Comparison of ENCODE assay signal across 15 mouse cellular contexts in the genomic region with DNA sequence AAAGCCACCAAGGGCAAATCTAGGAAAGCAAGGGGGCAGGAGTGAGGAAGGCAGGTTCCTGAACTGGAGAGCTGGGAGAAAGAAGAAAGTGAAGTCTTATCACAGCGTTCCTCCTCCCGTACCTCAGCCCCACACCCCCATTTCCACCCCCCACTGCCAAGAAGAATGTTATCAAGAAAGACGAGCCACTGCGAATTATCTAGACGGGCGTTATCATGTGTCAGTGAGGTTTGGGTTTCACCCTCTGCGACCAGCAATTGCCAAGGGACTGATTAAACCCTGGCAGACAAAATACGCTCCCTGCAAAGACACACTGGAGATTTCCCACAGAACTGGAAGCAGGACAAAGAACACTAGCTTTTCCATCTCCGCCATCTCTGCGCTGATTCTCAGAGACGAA. TPM values are rescaled to one million over a fixed set of nuclear protein-coding genes. Genes with fewer than 3 reads are reported as not detected.
A peak's percentile ranks its signal among the peaks of the same experiment; 100 is the strongest.
DNase-seq lines count a peak whose midpoint lies in the region; ATAC-seq and TF ChIP-seq lines count a peak whose summit lies in the region.
"Had no signal": no experiment of that assay in that cellular context is flagged by ENCODE, and none has a peak within 500 bp of the region (broad histone marks: within the 10 kb centered on the region; RNA-seq: fewer than 3 reads in every experiment).

No protein-coding gene starts in this region.

- peaks cover 26% of the 10 kb centered on the region for H3K36me3 ChIP-seq in forebrain, embryonic 13.5 days (ENCODE audit: poor library complexity, severe bottlenecking)
- H3K36me3 ChIP-seq in forebrain, embryonic 10.5 days (replicated peaks), result peaks cover 34% of the 10 kb centered on the region
- peaks cover 13% of the 10 kb centered on the region for H3K36me3 ChIP-seq in hindbrain, embryonic 12.5 days
- peaks cover 11% of the 10 kb centered on the region for H3K36me3 ChIP-seq in hindbrain, embryonic 16.5 days (ENCODE audit: control insufficient read depth, insufficient read depth, low read length)
- peaks cover 9% of the 10 kb centered on the region; the same call in 1 of the 2 replicates for H3K36me3 ChIP-seq in midbrain, embryonic 15.5 days (replicated peaks)
- H3K36me3 ChIP-seq in kidney, adult 2 months (ENCODE audit: control insufficient read depth, insufficient read depth, low read length), result peaks cover 2% of the 10 kb centered on the region; the same call in 1 of the 2 replicates

- ATAC-seq in forebrain, embryonic 13.5 days, result no peak
- ATAC-seq in hindbrain, embryonic 12.5 days (ENCODE audit: low FRiP score), result no peak
- no peak for ATAC-seq in hindbrain, embryonic 16.5 days
- peak; percentile 28; the same call in 1 of the 2 replicates for ATAC-seq in midbrain, embryonic 15.5 days (replicated peaks)

- peak overlapping the region; percentile 55; the same call in 1 of the 2 replicates for H3K27ac ChIP-seq in forebrain, embryonic 13.5 days
- H3K27ac ChIP-seq in forebrain, embryonic 10.5 days, result no peak overlapping the region
- peak overlapping the region; percentile 60 for H3K27ac ChIP-seq in hindbrain, embryonic 12.5 days
- H3K27ac ChIP-seq in hindbrain, embryonic 16.5 days (ENCODE audit: low read depth, low read length), result no peak overlapping the region
- peak overlapping the region; percentile 47; the same call in 1 of the 2 replicates for H3K27ac ChIP-seq in midbrain, embryonic 15.5 days
- no peak overlapping the region for H3K27ac ChIP-seq in kidney, adult 2 months (ENCODE audit: insufficient read depth, low read depth, low read length)
- H3K27ac ChIP-seq: heart, adult 2 months; kidney, postnatal 0 days; neural tube, embryonic 12.5 days had no signal

- TF ChIP-seq CTCF in kidney, adult 2 months (conservative IDR thresholded peaks at IDR 0.05; ENCODE audit: insufficient read depth, insufficient read length, low read depth, low read length), result no peak

- no peak overlapping the region for H3K4me3 ChIP-seq in forebrain, embryonic 13.5 days
- H3K4me3 ChIP-seq in forebrain, embryonic 10.5 days, result no peak overlapping the region
- no peak overlapping the region for H3K4me3 ChIP-seq in hindbrain, embryonic 12.5 days
- H3K4me3 ChIP-seq in hindbrain, embryonic 16.5 days (ENCODE audit: low read length), result no peak overlapping the region
- no peak overlapping the region for H3K4me3 ChIP-seq in midbrain, embryonic 15.5 days
- no peak overlapping the region for H3K4me3 ChIP-seq in kidney, adult 2 months (ENCODE audit: insufficient read depth, low read depth, low read length)
- H3K4me3 ChIP-seq: heart, adult 2 months; neural tube, embryonic 12.5 days had no signal

- no peak overlapping the region for H3K4me2 ChIP-seq in forebrain, embryonic 13.5 days
- H3K4me2 ChIP-seq in hindbrain, embryonic 12.5 days (replicated peaks), result no peak overlapping the region
- H3K4me2 ChIP-seq in hindbrain, embryonic 16.5 days (ENCODE audit: low read length), result no peak overlapping the region
- H3K4me2 ChIP-seq in midbrain, embryonic 15.5 days, result no peak overlapping the region
- H3K4me2 ChIP-seq: neural tube, embryonic 12.5 days had no signal

- 71% methylated on average over 11 of the region's 11 CpGs for WGBS in forebrain, embryonic 13.5 days
- WGBS in forebrain, embryonic 10.5 days, result 72% methylated on average over 11 of the region's 11 CpGs
- 55% methylated on average over 11 of the region's 11 CpGs for WGBS in hindbrain, embryonic 12.5 days
- WGBS in hindbrain, embryonic 16.5 days, result 59% methylated on average over 11 of the region's 11 CpGs
- 34% methylated on average over 11 of the region's 11 CpGs for WGBS in midbrain, embryonic 15.5 days
- 66% methylated on average over 11 of the region's 11 CpGs for WGBS in kidney, adult 2 months

- peaks cover 15% of the 10 kb centered on the region for H3K4me1 ChIP-seq in forebrain, embryonic 13.5 days
- H3K4me1 ChIP-seq in forebrain, embryonic 10.5 days, result peaks cover 7% of the 10 kb centered on the region; the same call in 1 of the 2 replicates
- H3K4me1 ChIP-seq in hindbrain, embryonic 12.5 days, result peaks cover 8% of the 10 kb centered on the region
- H3K4me1 ChIP-seq in hindbrain, embryonic 16.5 days (ENCODE audit: control insufficient read depth, insufficient read depth, low read depth, low read length), result no peaks in the 10 kb centered on the region
- 0 out of 2 replicates have a peak, but pooled peaks cover 11% of the 10 kb centered on the region for H3K4me1 ChIP-seq in midbrain, embryonic 15.5 days
- H3K4me1 ChIP-seq in kidney, adult 2 months (ENCODE audit: control insufficient read depth, insufficient read depth, low read length), result no peaks in the 10 kb centered on the region

- H3K9me3 ChIP-seq in forebrain, embryonic 13.5 days (replicated peaks), result no peaks in the 10 kb centered on the region
- H3K9me3 ChIP-seq in forebrain, embryonic 10.5 days, result no peaks in the 10 kb centered on the region
- H3K9me3 ChIP-seq in hindbrain, embryonic 12.5 days (replicated peaks), result no peaks in the 10 kb centered on the region
- H3K9me3 ChIP-seq in hindbrain, embryonic 16.5 days (ENCODE audit: control insufficient read depth, low read length), result no peaks in the 10 kb centered on the region
- H3K9me3 ChIP-seq in midbrain, embryonic 15.5 days, result no peaks in the 10 kb centered on the region
- H3K9me3 ChIP-seq: neural tube, embryonic 12.5 days had no signal

- no peak for DNase-seq in forebrain, embryonic 10.5 days (ENCODE audit: extremely low spot score, low spot score)
- peak; percentile 59 for DNase-seq in ovary, adult 18-20 months (ENCODE audit: low spot score)
- DNase-seq in ovary, postnatal 10 days (ENCODE audit: low spot score), result no peak
- DNase-seq in kidney, adult 2 months, result no peak
- DNase-seq: adrenal gland, adult 8-10 months; cerebellum, postnatal 25 days; heart, adult 2 months; layer of hippocampus, adult 9-11 months; right cerebral cortex, adult 18-20 months had no signal

- H3K9ac ChIP-seq in forebrain, embryonic 13.5 days, result no peak overlapping the region
- H3K9ac ChIP-seq in hindbrain, embryonic 12.5 days, result no peak overlapping the region
- H3K9ac ChIP-seq in hindbrain, embryonic 16.5 days (ENCODE audit: low read depth, low read length), result no peak overlapping the region
- H3K9ac ChIP-seq in midbrain, embryonic 15.5 days, result no peak overlapping the region
- H3K9ac ChIP-seq: neural tube, embryonic 12.5 days had no signal

- TF ChIP-seq POLR2A in kidney, adult 2 months (IDR thresholded peaks at IDR 0.05; ENCODE audit: low read depth, low read length), result no peak

- H3K27me3 ChIP-seq in forebrain, embryonic 13.5 days, result no peaks in the 10 kb centered on the region
- no peaks in the 10 kb centered on the region for H3K27me3 ChIP-seq in forebrain, embryonic 10.5 days (ENCODE audit: poor library complexity, severe bottlenecking)
- H3K27me3 ChIP-seq in hindbrain, embryonic 12.5 days, result no peaks in the 10 kb centered on the region
- H3K27me3 ChIP-seq in hindbrain, embryonic 16.5 days (replicated peaks; ENCODE audit: control insufficient read depth, insufficient read depth, low read length), result no peaks in the 10 kb centered on the region
- no peaks in the 10 kb centered on the region for H3K27me3 ChIP-seq in midbrain, embryonic 15.5 days (replicated peaks)
- no peaks in the 10 kb centered on the region for H3K27me3 ChIP-seq in kidney, adult 2 months (replicated peaks; ENCODE audit: control insufficient read depth, insufficient read depth, low read length)
- H3K27me3 ChIP-seq: neural tube, embryonic 12.5 days had no signal

RNA-seq across cellular contexts. Expression of a gene that starts 31.9 kb away (rescaled TPM):
- 51.0 and 52.5 TPM in 2 replicates for polyA plus RNA-seq in forebrain, embryonic 13.5 days (2015; fragmentation: Nextera tagmentation; extraction: Ambion mirVana)
- 80.8 and 84.0 TPM in 2 replicates for polyA plus RNA-seq in forebrain, embryonic 10.5 days (2016; fragmentation: Nextera tagmentation; extraction: Ambion mirVana)
- 97.7 and 99.9 TPM in 2 replicates for polyA plus RNA-seq in hindbrain, embryonic 12.5 days (2016; fragmentation: Nextera tagmentation; extraction: Ambion mirVana)
- polyA plus RNA-seq in hindbrain, embryonic 16.5 days (2015; fragmentation: Nextera tagmentation; extraction: Ambion mirVana), result 72.4 and 73.1 TPM in 2 replicates
- 60.2 and 62.1 TPM in 2 replicates for polyA plus RNA-seq in midbrain, embryonic 15.5 days (2015; fragmentation: Nextera tagmentation; extraction: Ambion mirVana)
- 49.8 and 54.6 TPM in 2 replicates for polyA plus RNA-seq in kidney, adult 2 months (2012; rRNA removed)

RNA-seq across cellular contexts. Expression of a gene that starts 50.6 kb away (rescaled TPM):
- polyA plus RNA-seq in forebrain, embryonic 13.5 days (2015; fragmentation: Nextera tagmentation; extraction: Ambion mirVana), result 4.1 and 4.6 TPM in 2 replicates
- polyA plus RNA-seq in forebrain, embryonic 10.5 days (2016; fragmentation: Nextera tagmentation; extraction: Ambion mirVana), result 0.05 and 0.09 TPM in 2 replicates
- polyA plus RNA-seq in hindbrain, embryonic 12.5 days (2016; fragmentation: Nextera tagmentation; extraction: Ambion mirVana), result 2.1 TPM in 2 replicates
- polyA plus RNA-seq in hindbrain, embryonic 16.5 days (2015; fragmentation: Nextera tagmentation; extraction: Ambion mirVana), result 2.7 and 2.8 TPM in 2 replicates
- 2.4 and 2.5 TPM in 2 replicates for polyA plus RNA-seq in midbrain, embryonic 15.5 days (2015; fragmentation: Nextera tagmentation; extraction: Ambion mirVana)
- 0.72 and 0.81 TPM in 2 replicates for polyA plus RNA-seq in kidney, adult 2 months (2012; rRNA removed)

RNA-seq across cellular contexts. Expression of a gene that starts 53.3 kb away (rescaled TPM):
- polyA plus RNA-seq in forebrain, embryonic 13.5 days (2015; fragmentation: Nextera tagmentation; extraction: Ambion mirVana), result 18.7 and 19.1 TPM in 2 replicates
- 21.2 and 22.6 TPM in 2 replicates for polyA plus RNA-seq in forebrain, embryonic 10.5 days (2016; fragmentation: Nextera tagmentation; extraction: Ambion mirVana)
- 19.9 and 21.9 TPM in 2 replicates for polyA plus RNA-seq in hindbrain, embryonic 12.5 days (2016; fragmentation: Nextera tagmentation; extraction: Ambion mirVana)
- polyA plus RNA-seq in hindbrain, embryonic 16.5 days (2015; fragmentation: Nextera tagmentation; extraction: Ambion mirVana), result 17.3 and 18.2 TPM in 2 replicates
- polyA plus RNA-seq in midbrain, embryonic 15.5 days (2015; fragmentation: Nextera tagmentation; extraction: Ambion mirVana), result 18.2 and 18.7 TPM in 2 replicates
- 27.1 and 37.2 TPM in 2 replicates for polyA plus RNA-seq in kidney, adult 2 months (2012; rRNA removed)

Comparison
In these comparisons a context has a peak if more than half of its experiments do, and no peak if none do; other contexts are left out.
1. H3K27ac ChIP-seq: peak in forebrain, embryonic 13.5 days (single experiment), hindbrain, embryonic 12.5 days (single experiment) and midbrain, embryonic 15.5 days (single experiment); none in forebrain, embryonic 10.5 days (single experiment), hindbrain, embryonic 16.5 days (single experiment) and kidney, adult 2 months (single experiment).